Mouse (Mus musculus) neural tube, embryonic 11.5 days (tissue): ENCODE measurements around the gene Apopt1. TPM values are rescaled to one million over a fixed set of nuclear protein-coding genes. Genes with fewer than 3 reads are reported as not detected.

ENCODE experiments used
- ATAC-seq: fragments of 200-750 bp; cut with Nextera tagmentation; 2 replicates; pipeline ENCODE4 v1.8.0; 2017; ENCODE audit warnings: moderate number of reproducible peaks, mild to moderate bottlenecking, moderate TSS enrichment, moderate library complexity; ENCODE audit not compliant: insufficient read depth, low FRiP score, low TSS enrichment
- DNase-seq: peaks from one replicate; pipeline ENCODE4 v3.0.0-alpha.2; 2015; ENCODE audit warnings: low spot score
- H3K27ac ChIP-seq: fragments of 300-500 bp; sonication (generic); 2 replicates; pipeline ENCODE4 v1.5.1; 2014; ENCODE audit warnings: low read depth, mild to moderate bottlenecking, low read length
- H3K27me3 ChIP-seq: fragments of 300-500 bp; sonication (generic); 2 replicates; pipeline ENCODE4 v1.6.1; 2014; ENCODE audit warnings: mild to moderate bottlenecking, low read length, mixed read lengths; ENCODE audit not compliant: control insufficient read depth, insufficient read depth
- H3K36me3 ChIP-seq: fragments of 300-500 bp; sonication (generic); 2 replicates; pipeline ENCODE4 v1.6.1; 2014; ENCODE audit warnings: mild to moderate bottlenecking, low read length, moderate library complexity, mixed read lengths; ENCODE audit not compliant: control insufficient read depth, insufficient read depth
- H3K4me1 ChIP-seq: fragments of 300-500 bp; sonication (generic); 2 replicates; pipeline ENCODE4 v1.6.1; 2014; ENCODE audit warnings: low read length, mixed read lengths; ENCODE audit not compliant: control insufficient read depth, insufficient read depth
- H3K4me2 ChIP-seq: fragments of 300-500 bp; sonication (generic); 2 replicates; pipeline ENCODE4 v1.6.1; 2014; ENCODE audit warnings: low read depth, mild to moderate bottlenecking, moderate library complexity
- H3K4me3 ChIP-seq: fragments of 300-500 bp; sonication (generic); 2 replicates; pipeline ENCODE4 v1.5.1; 2014; ENCODE audit warnings: low read depth, low read length
- H3K9ac ChIP-seq: fragments of 300-500 bp; sonication (generic); 2 replicates; pipeline ENCODE4 v1.6.1; 2014; ENCODE audit warnings: mild to moderate bottlenecking, low read length
- H3K9me3 ChIP-seq: fragments of 300-500 bp; sonication (generic); 2 replicates; pipeline ENCODE4 v1.6.1; 2016; ENCODE audit warnings: low read length; ENCODE audit not compliant: control insufficient read depth
- WGBS: fragments of 180-500 bp; shearing (Covaris S2); extraction: QIAGEN DNeasy Blood & Tissue Kit; methylation state at CpG from one replicate; pipeline ENCODE4 v1.1.7; 2014; 5-methylcytosine and 5-hydroxymethylcytosine counted together
- polyA plus RNA-seq: library from polyadenylated mRNA; unstranded; fragments of >200 nt; fragmentation: Nextera tagmentation; extraction: Ambion mirVana; gene quantifications from 2 replicates; pipeline ENCODE4 v1.2.1, GENCODE M21; 2014

Apopt1 gene
- polyA plus RNA-seq, 1 experiment from 2014 or later = 53.4 TPM

DNA sequence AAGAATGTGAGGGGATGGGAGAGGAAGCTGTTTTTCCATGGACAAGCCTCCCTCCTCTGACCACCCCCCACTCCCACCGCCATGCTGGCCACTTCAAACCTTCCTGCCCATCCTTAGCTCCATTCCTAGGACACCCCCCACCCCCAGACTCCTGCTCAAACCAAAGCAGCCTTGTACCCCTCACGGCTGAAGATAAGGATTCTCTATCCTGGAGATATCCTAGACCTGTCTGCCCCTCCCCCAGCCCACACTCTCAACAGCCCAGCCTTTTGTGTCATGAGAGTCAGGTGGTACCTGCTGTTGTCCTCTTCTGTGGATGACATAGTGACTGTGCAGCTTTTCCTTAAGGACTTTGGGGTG is 25.0 kb upstream of the Apopt1 start:
- ATAC-seq (no peak), DNase-seq (no peak)
- peaks cover 35% of the 10 kb centered on the region for H3K4me1 ChIP-seq
- 41% methylated on average over 2 of the region's 2 CpGs for WGBS
- H3K9me3 ChIP-seq = no peaks in the 10 kb centered on the region
- H3K4me3 ChIP-seq = no peak overlapping the region
- H3K27ac ChIP-seq = peak overlapping the region; percentile 30; the same call in 1 of the 2 replicates
- no peaks in the 10 kb centered on the region for H3K36me3 ChIP-seq
- H3K4me2 ChIP-seq = no peak overlapping the region
- no peak overlapping the region for H3K9ac ChIP-seq
- H3K27me3 ChIP-seq = no peaks in the 10 kb centered on the region

DNA sequence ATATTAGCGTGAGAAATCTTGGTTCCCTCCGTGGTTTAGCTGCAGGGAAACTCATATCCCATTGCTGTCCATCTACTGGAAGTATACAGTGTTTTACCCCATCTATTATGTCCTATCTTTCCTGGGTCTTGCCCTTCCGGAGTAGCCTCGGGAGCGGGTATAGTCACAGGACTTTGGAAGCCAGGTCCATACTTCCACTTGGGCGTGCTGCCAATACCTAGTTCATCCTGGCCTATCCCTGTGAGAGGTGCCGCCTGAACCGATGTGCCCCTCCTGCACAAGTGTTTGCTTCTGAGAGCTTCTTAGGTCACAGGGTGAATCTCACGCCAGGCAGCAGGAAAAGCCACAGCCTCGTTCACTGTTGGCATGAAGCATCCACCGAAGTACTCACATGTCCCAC is 23.6 kb upstream of the Apopt1 start:
- Histone ChIP-seq H3K4me3 (no peak overlapping the region), H3K36me3 (no peaks in the 10 kb centered on the region), H3K27ac (no peak overlapping the region), H3K4me1 (peaks cover 48% of the 10 kb centered on the region), H3K4me2 (no peak overlapping the region), H3K9me3 (no peaks in the 10 kb centered on the region), H3K9ac (no peak overlapping the region), H3K27me3 (no peaks in the 10 kb centered on the region)
- DNase-seq = no peak
- no peak for ATAC-seq
- 89% methylated on average over 11 of the region's 11 CpGs for WGBS

- DNase-seq (peak; percentile 77), ATAC-seq (peak; percentile 20; the same call in 1 of the 2 replicates)
- H3K27ac ChIP-seq = peak overlapping the region; percentile 92
- no peaks in the 10 kb centered on the region for H3K27me3 ChIP-seq
- H3K4me1 ChIP-seq = peaks cover 65% of the 10 kb centered on the region
- no peaks in the 10 kb centered on the region for H3K36me3 ChIP-seq
- H3K4me3 ChIP-seq = no peak overlapping the region
- H3K9ac ChIP-seq = peak overlapping the region; percentile 18; the same call in 1 of the 2 replicates
- 0 out of 2 replicates have a peak overlapping the region, but pooled peaks have one; percentile 14 for H3K4me2 ChIP-seq
- H3K9me3 ChIP-seq = no peaks in the 10 kb centered on the region
- 5% methylated on average over 5 of the region's 5 CpGs for WGBS
Observed at GRCm38 (mm10) chr12:111691346-111691872, 21.7 kb upstream of the Apopt1 start.

DNA sequence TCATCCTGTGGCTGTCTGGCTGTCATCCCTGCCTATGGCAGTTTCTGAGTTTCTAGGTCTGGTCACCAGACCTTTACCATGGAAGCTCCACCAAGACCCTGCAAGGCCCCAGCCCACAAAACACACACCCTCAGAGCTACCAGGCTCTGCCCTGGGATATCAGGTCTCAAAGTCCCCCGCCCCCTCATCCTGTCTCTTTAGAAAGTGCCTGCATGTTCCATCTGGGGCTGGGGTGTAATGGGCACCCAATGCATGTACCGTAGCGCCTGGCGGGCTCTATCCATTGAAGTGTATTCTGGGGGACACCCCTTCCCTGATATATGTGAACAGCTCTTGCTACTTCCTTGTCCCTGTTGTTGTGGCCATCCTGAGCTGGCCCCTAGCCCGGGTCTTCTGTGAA is 20.2 kb upstream of the Apopt1 start:
- 64% methylated on average over 5 of the region's 5 CpGs for WGBS
- DNase-seq = no peak
- peak overlapping the region; percentile 45 for H3K9ac ChIP-seq
- H3K9me3 ChIP-seq = no peaks in the 10 kb centered on the region
- no peak overlapping the region for H3K4me2 ChIP-seq
- H3K36me3 ChIP-seq = no peaks in the 10 kb centered on the region
- peak overlapping the region; percentile 92 for H3K27ac ChIP-seq
- ATAC-seq = no peak
- H3K4me1 ChIP-seq = peaks cover 56% of the 10 kb centered on the region
- H3K4me3 ChIP-seq = no peak overlapping the region
- H3K27me3 ChIP-seq = no peaks in the 10 kb centered on the region

DNA sequence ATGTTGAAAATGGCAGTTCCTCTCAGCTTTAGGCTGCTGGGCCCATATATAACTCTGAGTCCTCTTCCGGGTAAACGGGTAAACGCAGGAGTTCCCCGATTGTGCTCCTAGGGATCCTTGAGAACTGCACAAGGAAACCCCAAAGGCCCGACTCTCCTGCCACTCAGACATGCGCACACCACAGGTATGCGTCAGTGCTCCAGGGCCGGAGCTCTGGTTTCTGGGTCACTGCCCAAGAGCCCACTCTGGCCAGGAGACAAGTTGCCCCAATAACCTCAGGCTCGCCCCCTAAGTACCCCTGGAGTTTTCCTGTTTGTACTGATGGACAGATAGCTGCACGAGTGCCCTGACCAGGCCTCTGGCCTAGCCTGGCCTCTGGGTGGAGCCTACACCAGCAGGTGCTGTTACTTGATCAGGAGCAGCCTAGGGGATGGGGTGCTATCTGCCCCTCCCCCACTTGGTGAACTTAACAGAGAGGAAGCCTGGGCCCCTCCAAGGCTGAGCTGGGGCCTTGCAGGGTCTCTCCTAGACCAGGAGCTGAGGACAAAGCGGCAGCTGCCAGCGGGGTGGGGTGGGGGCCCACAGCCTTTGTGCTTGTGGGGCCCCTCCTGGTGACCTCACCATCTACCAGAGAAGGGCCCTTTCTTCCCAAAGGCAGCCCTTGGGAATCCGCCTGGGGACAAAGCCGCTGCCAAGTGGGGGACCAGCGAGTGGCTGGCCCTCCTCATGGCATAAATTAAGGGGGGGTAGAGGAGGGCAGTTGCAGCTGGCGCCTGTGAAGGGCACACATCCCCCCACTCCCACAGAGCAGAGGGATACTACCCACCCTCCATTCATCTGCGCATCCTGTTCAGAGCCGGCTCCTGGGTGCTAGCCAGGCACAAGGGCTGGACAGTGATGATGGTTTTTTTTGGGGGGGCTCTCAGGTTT is 19.5 kb upstream of the Apopt1 start:
- no peaks in the 10 kb centered on the region for H3K36me3 ChIP-seq
- WGBS = 21% methylated on average over 18 of the region's 18 CpGs
- ATAC-seq (peak; percentile 81), DNase-seq (peak; percentile 89)
- H3K4me3 ChIP-seq = no peak overlapping the region
- H3K9me3 ChIP-seq = no peaks in the 10 kb centered on the region
- H3K4me1 ChIP-seq = peaks cover 56% of the 10 kb centered on the region
- H3K27me3 ChIP-seq = no peaks in the 10 kb centered on the region
- peak overlapping the region; percentile 92 for H3K27ac ChIP-seq
- peak overlapping the region; percentile 32 for H3K4me2 ChIP-seq
- peak overlapping the region; percentile 45 for H3K9ac ChIP-seq

GRCm38 (mm10) chr12:111694271-111694781 is 18.7 kb upstream of the Apopt1 start:
- H3K4me3 ChIP-seq = no peak overlapping the region

GRCm38 (mm10) chr12:111694880-111695804 is 17.9 kb upstream of the Apopt1 start:
- Histone ChIP-seq H3K4me2 (peak overlapping the region; percentile 32), H3K9ac (peak overlapping the region; percentile 46), H3K27ac (peak overlapping the region; percentile 92), H3K27me3 (no peaks in the 10 kb centered on the region), H3K9me3 (no peaks in the 10 kb centered on the region), H3K4me1 (peaks cover 56% of the 10 kb centered on the region), H3K4me3 (no peak overlapping the region), H3K36me3 (no peaks in the 10 kb centered on the region)
- peak; percentile 49 for ATAC-seq
- peak; percentile 72 for DNase-seq
- WGBS = 47% methylated on average over 12 of the region's 13 CpGs

More at GRCm38 (mm10) chr12:111694271-111694781, 18.7 kb upstream of the Apopt1 start:
- DNase-seq (no peak), ATAC-seq (peak; percentile 27)
- Histone ChIP-seq H3K4me2 (peak overlapping the region; percentile 32), H3K4me1 (peaks cover 56% of the 10 kb centered on the region), H3K27me3 (no peaks in the 10 kb centered on the region), H3K36me3 (no peaks in the 10 kb centered on the region), H3K9ac (peak overlapping the region; percentile 45), H3K27ac (peak overlapping the region; percentile 92), H3K9me3 (no peaks in the 10 kb centered on the region)
- WGBS = 6% methylated on average over 12 of the region's 12 CpGs

GRCm38 (mm10) chr12:111696239-111696638 is 16.8 kb upstream of the Apopt1 start:
- Histone ChIP-seq H3K9ac (peak overlapping the region; percentile 14; the same call in 1 of the 2 replicates), H3K36me3 (no peaks in the 10 kb centered on the region), H3K4me1 (peaks cover 47% of the 10 kb centered on the region), H3K27ac (peak overlapping the region; percentile 92), H3K9me3 (no peaks in the 10 kb centered on the region), H3K4me2 (no peak overlapping the region), H3K4me3 (no peak overlapping the region), H3K27me3 (no peaks in the 10 kb centered on the region)
- DNase-seq (peak; percentile 84), ATAC-seq (no peak)
- WGBS = 23% methylated on average over 6 of the region's 6 CpGs
